Mouse (Mus musculus) testis, adult 2 months (tissue): ENCODE measurements around the gene Olfr632. TPM values are rescaled to one million over a fixed set of nuclear protein-coding genes. Genes with fewer than 3 reads are reported as not detected.
"Not testable (repeated sequence)": the region's sequence is repeated elsewhere in the genome, so short reads cannot be mapped to it uniquely, and the experiment has no call there.

Experiments used
- H3K27ac ChIP-seq: fragments of 200-500 bp; 2 replicates; pipeline ENCODE4 v1.5.1; 2012; ENCODE audit warnings: low read depth, low read length; ENCODE audit not compliant: control insufficient read depth, insufficient read depth
- H3K27me3 ChIP-seq: fragments of 200-500 bp; 2 replicates; pipeline ENCODE4 v1.6.1; 2012; ENCODE audit warnings: mild to moderate bottlenecking, low read length, moderate library complexity; ENCODE audit not compliant: control insufficient read depth, insufficient read depth
- H3K36me3 ChIP-seq: fragments of 200-500 bp; 2 replicates; pipeline ENCODE4 v1.6.1; 2012; ENCODE audit warnings: mild to moderate bottlenecking, low read length; ENCODE audit not compliant: control insufficient read depth, insufficient read depth
- H3K4me1 ChIP-seq: fragments of 200-500 bp; 2 replicates; pipeline ENCODE4 v1.6.1; 2012; ENCODE audit warnings: low read length; ENCODE audit not compliant: control insufficient read depth, insufficient read depth
- H3K4me3 ChIP-seq: fragments of 200-500 bp; 2 replicates; pipeline ENCODE4 v1.5.1; 2012; ENCODE audit warnings: low read depth, mild to moderate bottlenecking, low read length, moderate library complexity, mixed read lengths; ENCODE audit not compliant: control insufficient read depth
- CTCF ChIP-seq: fragments of 200-500 bp; IDR thresholded peaks from 2 replicates; pipeline ENCODE4 v1.5.1; 2012; ENCODE audit warnings: low read depth, mild to moderate bottlenecking, inconsistent platforms, low read length, moderate library complexity; ENCODE audit not compliant: control insufficient read depth, insufficient read depth, insufficient replicate concordance
- POLR2A ChIP-seq: fragments of 200-500 bp; IDR thresholded peaks from 2 replicates; pipeline ENCODE4 v1.6.1; 2012; ENCODE audit warnings: low read depth, mild to moderate bottlenecking, inconsistent platforms, low read length, moderate library complexity; ENCODE audit not compliant: control insufficient read depth
- polyA plus RNA-seq: library from polyadenylated mRNA; depleted of rRNA; stranded (reverse); fragments of >200 nt; gene quantifications from 2 replicates; pipeline ENCODE4 v1.2.3, GENCODE M21; 2012; rRNA removed

Gene Olfr632
- polyA plus RNA-seq, 1 experiment, result not detected

DNA sequence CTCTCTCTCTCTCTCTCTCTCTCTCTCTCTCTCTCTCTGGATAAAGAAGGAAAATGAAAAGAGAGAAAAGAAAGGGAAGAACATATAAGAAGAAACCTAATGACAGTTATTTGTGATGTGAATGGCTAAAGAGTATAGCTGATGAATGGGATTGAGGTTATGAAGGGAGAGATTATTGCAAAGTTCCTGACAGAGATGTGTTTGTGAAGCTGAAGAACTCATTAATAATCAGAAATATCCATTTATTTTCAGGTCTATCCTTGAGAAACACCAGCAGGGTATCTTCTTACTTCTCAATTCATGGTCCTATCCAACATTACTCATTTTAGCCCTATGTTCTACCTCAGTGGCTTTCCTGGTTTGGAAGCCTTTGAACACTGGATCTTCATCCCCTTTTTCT is 5.6 kb upstream of the Olfr632 start, which contains the start of gene Olfr631:
Gene Olfr631, plus strand, starts transcription at position 301 of the 400 bp plus-strand sequence.
- Histone ChIP-seq H3K36me3 (no peaks in the 10 kb centered on the region), H3K27ac (no peak within 1 kb of the TSS), H3K4me3 (no peak within 1 kb of the TSS), H3K27me3 (no peaks in the 10 kb centered on the region), H3K4me1 (no peaks in the 10 kb centered on the region)
- TF ChIP-seq CTCF (no peak), POLR2A (no peak)

DNA sequence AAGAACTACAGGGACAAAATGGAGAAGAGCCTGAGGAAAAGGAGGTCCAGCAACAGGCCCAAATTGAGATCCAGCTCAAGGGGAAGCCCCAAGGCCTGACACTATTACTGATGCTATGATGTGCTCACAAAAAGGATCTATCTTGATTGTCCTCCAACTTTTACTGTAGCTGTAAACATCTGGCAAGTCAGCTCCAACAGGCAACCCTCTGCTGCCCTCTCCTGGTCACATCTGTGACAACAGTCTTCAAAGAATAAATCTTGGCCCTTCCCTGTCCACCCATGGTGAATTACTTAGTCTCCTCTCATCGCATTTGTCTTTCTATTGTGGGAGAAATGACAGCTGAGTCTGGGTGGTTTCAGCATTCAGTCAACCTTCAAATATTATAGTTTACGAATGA is 8.6 kb downstream of the Olfr632 start:
- Histone ChIP-seq H3K27ac (no peak overlapping the region), H3K4me1 (no peaks in the 10 kb centered on the region), H3K36me3 (no peaks in the 10 kb centered on the region), H3K27me3 (no peaks in the 10 kb centered on the region), H3K4me3 (no peak overlapping the region)
- TF ChIP-seq CTCF, result no peak
- no peak for TF ChIP-seq POLR2A

- Histone ChIP-seq H3K36me3 (no peaks in the 10 kb centered on the region), H3K4me3 (no peak within 1 kb of the TSS), H3K4me1 (no peaks in the 10 kb centered on the region), H3K27ac (no peak within 1 kb of the TSS), H3K27me3 (no peaks in the 10 kb centered on the region)
- no peak for TF ChIP-seq CTCF
- no peak for TF ChIP-seq POLR2A
These were observed 10.0 kb downstream of the Olfr632 start, which contains the start of gene Olfr633 for GRCm38 (mm10) chr7:103944137-103944536. TSS of gene Olfr633 (plus strand) at chr7:103944437.

DNA sequence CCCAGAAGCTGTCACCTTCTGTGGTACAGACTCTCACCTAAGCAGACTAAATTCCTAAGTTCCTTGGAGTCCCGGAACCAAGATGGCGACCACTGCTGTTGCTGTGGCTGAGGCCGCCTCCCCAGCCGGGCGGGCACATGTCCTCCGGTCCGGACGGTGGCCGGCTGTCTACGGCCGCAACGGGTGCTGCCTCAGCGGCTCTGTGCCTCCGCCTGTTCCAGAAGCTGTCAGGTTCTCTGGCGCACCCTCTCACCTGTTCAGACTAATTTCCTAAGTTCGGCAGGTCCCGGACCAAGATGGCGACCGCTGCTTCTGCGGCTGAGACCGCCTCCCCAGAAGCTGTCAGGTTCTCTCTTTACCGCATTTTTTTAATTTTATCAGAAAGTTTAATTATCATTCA is 32.7 kb downstream of the Olfr632 start:
- not testable (repeated sequence) for H3K36me3 ChIP-seq, H3K27me3 ChIP-seq, H3K27ac ChIP-seq, H3K4me3 ChIP-seq, H3K4me1 ChIP-seq

DNA sequence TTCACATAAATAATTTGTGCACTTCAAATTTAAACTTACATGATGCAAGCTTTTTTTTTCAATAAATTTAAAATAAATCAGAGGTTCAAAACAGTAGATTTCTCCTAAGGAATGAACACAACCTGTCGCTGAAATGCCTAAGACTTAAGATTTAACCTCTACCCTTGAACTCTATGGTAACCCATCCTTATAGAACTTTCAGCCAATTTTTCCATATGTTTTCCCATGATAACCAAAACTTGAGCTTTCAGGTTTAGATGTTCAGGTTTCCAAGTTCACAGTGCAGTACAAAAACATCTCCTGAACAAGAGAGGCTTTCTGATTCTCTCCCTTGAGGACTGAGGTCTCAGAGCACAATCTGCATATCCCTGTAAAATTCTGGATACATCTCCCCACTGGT is 36.7 kb downstream of the Olfr632 start, which contains the start of gene Olfr635:
Gene Olfr635, plus strand, starts transcription at position 301 of the 400 bp plus-strand sequence.
- H3K27me3 ChIP-seq, result no peaks in the 10 kb centered on the region
- H3K27ac ChIP-seq, result no peak within 1 kb of the TSS
- TF ChIP-seq POLR2A (no peak), CTCF (no peak)
- H3K4me3 ChIP-seq, result no peak within 1 kb of the TSS
- H3K36me3 ChIP-seq, result no peaks in the 10 kb centered on the region
- no peaks in the 10 kb centered on the region for H3K4me1 ChIP-seq

GRCm38 (mm10) chr7:103971782-103972181 is 37.6 kb downstream of the Olfr632 start:
- no peak overlapping the region for H3K4me3 ChIP-seq
- TF ChIP-seq CTCF, result no peak
- no peak for TF ChIP-seq POLR2A

More at GRCm38 (mm10) chr7:103971782-103972181, 37.6 kb downstream of the Olfr632 start:
- no peaks in the 10 kb centered on the region for H3K27me3 ChIP-seq
- H3K4me1 ChIP-seq, result no peaks in the 10 kb centered on the region
- H3K27ac ChIP-seq, result no peak overlapping the region
- no peaks in the 10 kb centered on the region for H3K36me3 ChIP-seq

Other genes with a start within 250 kb of the Olfr632 start
- gene Olfr243, start 219.7 kb upstream of the Olfr632 start, polyA plus RNA-seq, result not detected in 2 replicates
- not detected in 2 replicates for gene Olfr628, start 204.0 kb upstream of the Olfr632 start, polyA plus RNA-seq
- not detected in 2 replicates for gene Olfr629, start 189.4 kb upstream of the Olfr632 start, polyA plus RNA-seq
- gene Olfr630, start 177.0 kb upstream of the Olfr632 start, polyA plus RNA-seq, result not detected in 2 replicates
- gene Olfr69, start 162.8 kb upstream of the Olfr632 start, polyA plus RNA-seq, result not detected in 2 replicates
- not detected in 2 replicates for gene Olfr68, start 154.6 kb upstream of the Olfr632 start, polyA plus RNA-seq
- not detected in 2 replicates for gene Olfr67, start 142.5 kb upstream of the Olfr632 start, polyA plus RNA-seq
- gene Hbb-bt, start 120.4 kb upstream of the Olfr632 start, polyA plus RNA-seq, result 8.1 and 11.1 TPM in 2 replicates
- gene Hbb-bs, start 106.3 kb upstream of the Olfr632 start, polyA plus RNA-seq, result 78.9 and 88.8 TPM in 2 replicates
- not detected in 2 replicates for gene Hbb-bh2, start 93.8 kb upstream of the Olfr632 start, polyA plus RNA-seq
- not detected in 2 replicates for gene Hbb-bh1, start 91.2 kb upstream of the Olfr632 start, polyA plus RNA-seq
- gene Hbb-y, start 81.1 kb upstream of the Olfr632 start, polyA plus RNA-seq, result 0.19 and 0.26 TPM in 2 replicates
- gene Olfr66, start 48.1 kb upstream of the Olfr632 start, polyA plus RNA-seq, result not detected in 2 replicates
- not detected in 2 replicates for gene Olfr64, start 39.9 kb upstream of the Olfr632 start, polyA plus RNA-seq
- gene Olfr65, start 30.9 kb upstream of the Olfr632 start, polyA plus RNA-seq, result not detected in 2 replicates
- not detected in 2 replicates for gene Olfr631, start 5.5 kb upstream of the Olfr632 start, polyA plus RNA-seq
- not detected in 2 replicates for gene Olfr633, start 10.1 kb downstream of the Olfr632 start, polyA plus RNA-seq
- gene Olfr635, start 36.8 kb downstream of the Olfr632 start, polyA plus RNA-seq, result not detected in 2 replicates
- not detected in 2 replicates for gene Olfr638, start 64.4 kb downstream of the Olfr632 start, polyA plus RNA-seq
- gene Olfr639, start 83.0 kb downstream of the Olfr632 start, polyA plus RNA-seq, result not detected in 2 replicates
- gene Olfr640, start 91.2 kb downstream of the Olfr632 start, polyA plus RNA-seq, result 0.07 TPM in 1 of 2 replicates, not detected in the other
- 0.15 TPM in 1 of 2 replicates, not detected in the other for gene Olfr641, start 101.1 kb downstream of the Olfr632 start, polyA plus RNA-seq
- 0.53 TPM in 1 of 2 replicates, not detected in the other for gene Olfr642, start 118.3 kb downstream of the Olfr632 start, polyA plus RNA-seq
- 0.80 and 0.89 TPM in 2 replicates for gene 4930516K23Rik, start 127.1 kb downstream of the Olfr632 start, polyA plus RNA-seq
- gene Olfr644, start 137.5 kb downstream of the Olfr632 start, polyA plus RNA-seq, result 0.12 TPM in 1 of 2 replicates, not detected in the other
- gene Olfr645, start 151.1 kb downstream of the Olfr632 start, polyA plus RNA-seq, result 0.02 TPM in 1 of 2 replicates, not detected in the other
- gene Olfr646, start 170.5 kb downstream of the Olfr632 start, polyA plus RNA-seq, result not detected in 2 replicates
- gene Ubqln5, start 195.5 kb downstream of the Olfr632 start, polyA plus RNA-seq, result 101 and 104 TPM in 2 replicates
- 0.17 and 0.51 TPM in 2 replicates for gene Olfr643, start 203.1 kb downstream of the Olfr632 start, polyA plus RNA-seq
- gene Ubqln3, start 208.9 kb downstream of the Olfr632 start, polyA plus RNA-seq, result 434 and 492 TPM in 2 replicates
- gene Ubqlnl, start 216.2 kb downstream of the Olfr632 start, polyA plus RNA-seq, result 257 and 316 TPM in 2 replicates
- gene Olfm5, start 230.5 kb downstream of the Olfr632 start, polyA plus RNA-seq, result not detected in 2 replicates
- gene Olfr648, start 249.0 kb downstream of the Olfr632 start, polyA plus RNA-seq, result 0.07 and 0.09 TPM in 2 replicates